Mouse (Mus musculus) forebrain, embryonic 15.5 days (tissue): ENCODE results near the gene Trp73. TPM values are rescaled to one million over a fixed set of nuclear protein-coding genes. Genes with fewer than 3 reads are reported as not detected.

ENCODE experiments used
- ATAC-seq: fragments of 200-750 bp; cut with Nextera tagmentation; replicated peaks from 2 replicates; pipeline ENCODE4 v1.8.0; 2017; ENCODE audit warnings: mild to moderate bottlenecking, moderate TSS enrichment, moderate library complexity
- H3K27ac ChIP-seq: fragments of 300-500 bp; sonication (generic); replicated peaks from 2 replicates; pipeline ENCODE4 v1.5.1; 2015; ENCODE audit warnings: mild to moderate bottlenecking, inconsistent platforms
- H3K27me3 ChIP-seq: fragments of 300-500 bp; sonication (generic); 2 replicates; pipeline ENCODE4 v1.6.1; 2015; ENCODE audit warnings: inconsistent platforms
- H3K36me3 ChIP-seq: fragments of 300-500 bp; sonication (generic); 2 replicates; pipeline ENCODE4 v1.6.1; 2015; ENCODE audit warnings: mild to moderate bottlenecking, inconsistent platforms
- H3K4me1 ChIP-seq: fragments of 300-500 bp; sonication (generic); 2 replicates; pipeline ENCODE4 v1.6.1; 2015; ENCODE audit warnings: inconsistent platforms
- H3K4me2 ChIP-seq: fragments of 300-500 bp; sonication (generic); replicated peaks from 2 replicates; pipeline ENCODE4 v1.6.1; 2015; ENCODE audit warnings: mild to moderate bottlenecking, inconsistent platforms
- H3K4me3 ChIP-seq: fragments of 300-500 bp; sonication (generic); 2 replicates; pipeline ENCODE4 v1.5.1; 2015; ENCODE audit warnings: mild to moderate bottlenecking, inconsistent platforms
- H3K9ac ChIP-seq: fragments of 300-500 bp; sonication (generic); replicated peaks from 2 replicates; pipeline ENCODE4 v1.6.1; 2015; ENCODE audit warnings: mild to moderate bottlenecking, inconsistent platforms
- H3K9me3 ChIP-seq: fragments of 300-500 bp; sonication (generic); 2 replicates; pipeline ENCODE4 v1.6.1; 2016; ENCODE audit warnings: inconsistent platforms
- WGBS: fragments of 180-500 bp; shearing (Covaris S2); methylation state at CpG from one replicate; pipeline ENCODE4 v1.1.7; 2015; ENCODE audit warnings: mixed read lengths; 5-methylcytosine and 5-hydroxymethylcytosine counted together
- polyA plus RNA-seq: library from polyadenylated mRNA; unstranded; fragments of >200 nt; fragmentation: Nextera tagmentation; extraction: Ambion mirVana; gene quantifications from 2 replicates; pipeline ENCODE4 v1.2.1, GENCODE M21; 2015

Gene Trp73
- 5.6 and 5.9 TPM in 2 replicates for polyA plus RNA-seq

DNA sequence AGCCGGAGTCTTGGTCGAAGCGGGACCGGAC, at the start of gene Trp73:
Gene Trp73, minus strand, starts transcription at position 27 of the 31 bp plus-strand sequence.
- 0% methylated on average over 4 of the region's 4 CpGs for WGBS
- H3K4me1 ChIP-seq = peaks cover 41% of the 10 kb centered on the region
- ATAC-seq = no peak
- no peaks in the 10 kb centered on the region for H3K9me3 ChIP-seq
- H3K27ac ChIP-seq = no peak within 1 kb of the TSS
- peak within 1 kb of the TSS; percentile 45 for H3K4me3 ChIP-seq
- peaks cover 60% of the 10 kb centered on the region for H3K27me3 ChIP-seq
- H3K4me2 ChIP-seq = peak within 1 kb of the TSS; percentile 94
- no peaks in the 10 kb centered on the region for H3K36me3 ChIP-seq
- peak within 1 kb of the TSS; percentile 43 for H3K9ac ChIP-seq

DNA sequence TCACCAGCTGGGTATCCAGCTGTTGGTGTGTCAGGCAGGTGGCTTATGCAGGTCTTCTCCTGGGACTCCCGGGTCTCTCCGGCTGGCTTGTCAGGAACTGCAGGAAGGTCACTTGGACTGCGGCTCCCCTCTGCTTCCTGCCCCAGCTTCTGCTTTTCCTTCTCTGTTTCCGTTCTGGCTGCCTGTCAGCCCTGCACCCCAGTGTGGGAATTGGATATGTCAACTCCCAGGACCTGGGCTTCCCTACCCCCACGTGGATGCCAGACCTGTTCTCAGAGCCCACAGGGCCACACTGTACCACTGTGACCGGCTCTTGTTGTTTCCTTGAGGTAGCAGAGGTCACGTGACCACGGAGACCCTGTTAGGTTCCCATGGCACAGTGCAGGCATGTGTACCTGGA, 48.9 kb upstream of the Trp73 start:
- no peak overlapping the region for H3K4me2 ChIP-seq
- no peak for ATAC-seq
- no peaks in the 10 kb centered on the region for H3K36me3 ChIP-seq
- H3K27ac ChIP-seq = no peak overlapping the region
- H3K27me3 ChIP-seq = no peaks in the 10 kb centered on the region
- H3K9ac ChIP-seq = no peak overlapping the region
- H3K4me3 ChIP-seq = no peak overlapping the region
- no peaks in the 10 kb centered on the region for H3K4me1 ChIP-seq
- 83% methylated on average over 8 of the region's 8 CpGs for WGBS
- H3K9me3 ChIP-seq = no peaks in the 10 kb centered on the region

DNA sequence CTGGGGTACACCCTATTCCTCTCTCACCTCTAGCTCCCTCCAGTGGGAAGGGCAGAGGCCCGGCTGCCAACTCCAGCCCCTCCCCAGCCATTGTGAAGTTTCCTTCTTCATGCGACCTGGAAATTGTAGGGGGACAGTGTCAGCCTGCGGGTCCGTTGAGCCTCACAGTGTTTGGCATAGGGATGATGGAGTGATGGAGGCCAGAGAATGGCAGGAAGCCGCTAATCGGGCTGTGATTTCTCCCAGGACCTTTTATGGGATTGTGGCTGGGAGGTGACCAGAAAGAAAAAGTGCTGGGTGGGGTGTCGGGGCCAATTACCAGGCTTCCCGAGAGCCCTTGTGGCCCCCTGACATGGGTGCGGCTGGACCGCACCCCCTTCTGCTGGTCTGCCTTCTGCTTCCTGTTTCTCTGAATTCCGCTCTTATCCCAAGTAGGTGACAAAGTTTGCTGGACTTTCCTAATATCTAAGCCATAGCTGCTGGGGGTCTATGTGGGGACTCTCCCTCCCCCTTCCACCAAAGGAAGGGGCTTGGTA, 46.1 kb upstream of the Trp73 start:
- Histone ChIP-seq H3K4me3 (no peak overlapping the region), H3K27me3 (no peaks in the 10 kb centered on the region), H3K9me3 (no peaks in the 10 kb centered on the region), H3K27ac (no peak overlapping the region), H3K9ac (no peak overlapping the region), H3K36me3 (no peaks in the 10 kb centered on the region), H3K4me2 (no peak overlapping the region), H3K4me1 (no peaks in the 10 kb centered on the region)
- no peak for ATAC-seq
- WGBS = 87% methylated on average over 11 of the region's 11 CpGs

DNA sequence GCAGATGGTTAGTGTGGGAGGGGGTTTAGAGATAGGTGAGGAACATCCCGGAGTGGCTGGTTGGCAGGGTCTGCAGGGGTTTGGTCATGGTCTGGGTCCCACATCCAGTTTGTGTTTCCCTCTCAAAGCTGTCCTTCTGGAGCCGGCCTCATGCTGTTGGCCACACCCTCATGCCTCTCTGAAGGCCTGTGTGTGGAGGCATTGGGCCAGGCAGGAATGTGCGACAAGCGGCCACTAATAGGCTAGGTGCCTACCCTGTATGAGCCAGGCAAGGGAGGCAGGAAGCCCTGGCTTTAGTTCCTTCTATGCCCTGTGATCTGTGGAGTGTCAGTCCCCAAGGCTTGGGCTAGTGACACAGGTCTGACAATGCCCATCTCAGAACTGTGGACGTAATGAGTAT, 45.0 kb upstream of the Trp73 start:
- H3K4me1 ChIP-seq = no peaks in the 10 kb centered on the region
- 72% methylated on average over 5 of the region's 5 CpGs for WGBS
- H3K9ac ChIP-seq = no peak overlapping the region
- no peak for ATAC-seq
- H3K4me3 ChIP-seq = no peak overlapping the region
- no peak overlapping the region for H3K27ac ChIP-seq
- no peak overlapping the region for H3K4me2 ChIP-seq
- H3K27me3 ChIP-seq = no peaks in the 10 kb centered on the region
- H3K9me3 ChIP-seq = no peaks in the 10 kb centered on the region
- H3K36me3 ChIP-seq = no peaks in the 10 kb centered on the region

DNA sequence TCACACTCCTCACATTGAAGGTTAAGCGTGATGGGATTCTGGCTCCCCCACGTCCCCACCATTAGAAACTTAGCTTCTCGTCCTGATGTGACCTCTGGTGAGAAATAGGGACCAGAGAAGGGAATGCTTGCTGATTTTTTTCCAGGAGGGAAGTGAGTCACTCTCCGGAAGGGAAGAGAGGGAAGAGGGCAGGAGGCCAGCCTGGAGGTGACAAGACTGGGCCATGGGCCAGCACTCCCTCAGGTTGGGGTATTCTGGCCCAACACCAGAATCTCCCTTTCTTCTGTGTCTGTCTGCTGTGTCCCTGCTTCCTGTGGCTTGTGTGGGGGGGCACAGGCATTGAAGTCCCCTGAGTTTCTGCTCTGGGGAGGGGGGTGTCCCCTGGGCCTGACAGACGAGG, 43.6 kb upstream of the Trp73 start:
- WGBS = 66% methylated on average over 5 of the region's 5 CpGs

DNA sequence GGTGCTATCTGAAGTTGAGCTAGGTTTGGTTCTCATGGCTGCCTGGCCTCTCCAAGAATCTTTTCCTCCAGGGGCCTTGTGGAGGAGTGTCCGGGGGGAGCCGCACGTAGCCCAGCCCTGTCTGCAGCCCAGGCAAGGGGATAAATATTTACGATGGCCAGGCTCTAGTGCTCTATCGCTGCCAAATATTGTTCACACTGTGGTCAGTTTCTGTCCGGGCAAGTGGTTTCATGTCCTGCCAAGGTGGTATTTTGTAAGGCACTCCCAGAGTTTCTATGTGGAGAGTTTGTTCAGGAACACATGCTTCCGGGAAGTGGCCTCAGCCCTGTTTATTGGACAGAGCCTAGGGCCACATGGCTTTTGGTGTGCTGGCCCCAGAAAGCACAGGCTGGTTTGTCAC, 41.0 kb upstream of the Trp73 start:
- no peaks in the 10 kb centered on the region for H3K4me1 ChIP-seq
- H3K27ac ChIP-seq = no peak overlapping the region
- H3K4me3 ChIP-seq = no peak overlapping the region
- H3K9ac ChIP-seq = no peak overlapping the region
- 89% methylated on average over 7 of the region's 7 CpGs for WGBS
- ATAC-seq = no peak
- H3K9me3 ChIP-seq = no peaks in the 10 kb centered on the region
- no peaks in the 10 kb centered on the region for H3K36me3 ChIP-seq
- no peak overlapping the region for H3K4me2 ChIP-seq
- no peaks in the 10 kb centered on the region for H3K27me3 ChIP-seq

More for the DNA sequence above, 43.6 kb upstream of the Trp73 start:
- Histone ChIP-seq H3K9ac (no peak overlapping the region), H3K4me2 (no peak overlapping the region), H3K9me3 (no peaks in the 10 kb centered on the region), H3K36me3 (no peaks in the 10 kb centered on the region), H3K27me3 (no peaks in the 10 kb centered on the region), H3K27ac (no peak overlapping the region), H3K4me1 (no peaks in the 10 kb centered on the region), H3K4me3 (no peak overlapping the region)
- no peak for ATAC-seq

DNA sequence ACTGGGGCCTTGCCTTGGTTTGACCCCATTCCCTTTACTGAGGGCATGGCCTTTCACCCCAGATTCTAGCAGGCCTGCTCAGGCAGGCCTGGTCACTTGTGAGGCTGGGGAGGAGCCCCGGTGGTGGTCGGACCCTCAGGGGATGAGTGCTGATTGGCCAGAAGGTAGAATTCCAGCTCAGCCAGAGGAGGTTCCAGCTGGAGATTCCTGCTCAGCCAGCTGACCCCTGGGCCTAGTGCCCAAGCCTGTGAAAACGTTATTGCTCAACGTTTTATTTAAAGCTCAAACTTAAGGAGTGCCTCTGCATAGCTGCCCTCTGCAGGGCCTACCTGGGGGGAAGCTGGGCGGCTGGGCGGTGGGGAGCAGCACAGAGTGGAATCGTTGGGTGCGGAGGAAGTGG, 37.2 kb upstream of the Trp73 start:
- Histone ChIP-seq H3K4me1 (no peaks in the 10 kb centered on the region), H3K27me3 (0 out of 2 replicates have a peak, but pooled peaks cover under 1% of the 10 kb centered on the region), H3K4me3 (no peak overlapping the region), H3K36me3 (no peaks in the 10 kb centered on the region), H3K9me3 (no peaks in the 10 kb centered on the region), H3K4me2 (no peak overlapping the region), H3K27ac (no peak overlapping the region), H3K9ac (no peak overlapping the region)
- no peak for ATAC-seq
- 79% methylated on average over 8 of the region's 8 CpGs for WGBS

DNA sequence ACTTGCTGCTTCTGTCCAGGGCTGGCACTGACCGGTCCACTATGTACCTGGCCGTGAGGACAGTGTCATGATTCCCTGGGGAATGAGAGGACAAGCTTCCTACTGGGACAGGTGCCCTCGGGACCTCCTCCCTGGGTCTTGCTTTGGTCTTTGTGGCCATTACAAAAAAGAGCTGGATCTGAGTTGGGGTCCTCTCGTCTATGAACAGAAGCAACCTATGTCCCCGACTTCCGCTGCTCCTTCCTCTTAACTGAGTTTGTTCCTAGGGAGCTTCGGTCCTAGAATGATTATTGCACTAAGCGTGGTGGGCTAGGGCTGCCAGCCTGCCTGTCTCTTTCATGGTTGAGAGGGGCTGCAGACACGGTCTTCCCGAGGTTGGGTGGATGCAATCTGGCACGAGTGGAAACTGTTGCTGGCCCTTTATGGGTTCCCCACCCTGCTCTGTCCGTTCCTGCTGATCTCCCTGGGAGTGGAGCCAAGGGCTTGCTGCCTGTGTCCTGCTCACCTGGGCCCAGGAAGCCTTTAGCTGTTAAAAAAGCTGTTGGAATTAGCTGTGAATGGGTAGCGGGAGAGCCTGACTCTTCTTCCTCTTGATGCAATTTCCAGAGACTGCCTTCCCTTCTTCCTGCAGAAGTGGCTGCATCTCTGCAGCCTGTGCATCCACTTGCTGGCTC, 32.1 kb upstream of the Trp73 start:
- peak overlapping the region; percentile 50; the same call in 1 of the 2 replicates for H3K9ac ChIP-seq
- ATAC-seq = no peak
- H3K4me3 ChIP-seq = peak overlapping the region; percentile 56
- peaks cover 20% of the 10 kb centered on the region for H3K4me1 ChIP-seq
- H3K27ac ChIP-seq = no peak overlapping the region
- peak overlapping the region; percentile 97 for H3K4me2 ChIP-seq
- 40% methylated on average over 13 of the region's 13 CpGs for WGBS
- H3K9me3 ChIP-seq = no peaks in the 10 kb centered on the region
- H3K36me3 ChIP-seq = no peaks in the 10 kb centered on the region
- H3K27me3 ChIP-seq = peaks cover 21% of the 10 kb centered on the region; the same call in 1 of the 2 replicates

DNA sequence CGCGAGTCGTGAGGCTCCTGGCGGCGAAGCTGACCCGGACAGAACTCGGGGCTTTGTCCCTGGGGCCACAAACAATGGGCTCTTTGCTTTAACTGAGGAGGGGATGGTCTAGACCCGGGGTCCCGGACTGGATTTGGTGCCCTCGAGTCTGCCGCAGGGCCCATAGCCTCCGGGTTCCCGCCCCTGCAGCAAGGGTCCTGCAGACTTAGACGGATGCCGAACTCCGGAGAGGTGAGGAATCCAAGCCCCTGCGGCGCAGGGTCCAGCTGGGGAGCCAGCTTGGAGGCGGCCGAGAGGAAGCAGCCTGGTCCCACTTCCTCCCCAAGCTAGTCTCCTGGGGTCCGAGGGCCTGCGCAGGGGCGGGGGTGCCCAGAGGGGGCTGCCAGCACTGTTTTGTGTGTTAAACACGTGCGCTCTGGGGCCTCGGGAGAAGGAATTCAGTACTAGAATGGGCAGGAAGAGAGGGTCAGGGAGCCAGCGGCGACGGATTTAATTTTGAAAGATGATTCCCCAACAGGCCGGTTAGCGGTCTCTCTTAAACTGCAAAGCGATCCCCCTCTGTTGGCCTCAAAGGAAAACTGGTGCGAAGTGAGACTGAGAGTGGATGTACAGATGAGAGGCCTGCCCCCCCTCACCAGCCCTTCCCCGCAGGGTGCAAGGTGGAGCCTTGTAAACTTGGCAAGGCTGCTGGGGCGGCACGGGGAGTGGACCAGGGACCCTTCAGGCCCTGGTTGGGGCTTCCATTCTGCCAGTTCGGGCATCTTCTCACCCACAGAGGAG, 31.3 kb upstream of the Trp73 start:
- H3K36me3 ChIP-seq = no peaks in the 10 kb centered on the region
- peaks cover 21% of the 10 kb centered on the region; the same call in 1 of the 2 replicates for H3K27me3 ChIP-seq
- 2% methylated on average over 37 of the region's 37 CpGs for WGBS
- peak overlapping the region; percentile 50 for H3K9ac ChIP-seq
- peak overlapping the region; percentile 56 for H3K4me3 ChIP-seq
- H3K4me2 ChIP-seq = peak overlapping the region; percentile 97
- H3K27ac ChIP-seq = no peak overlapping the region
- H3K9me3 ChIP-seq = no peaks in the 10 kb centered on the region
- ATAC-seq = peak; percentile 30
- peaks cover 20% of the 10 kb centered on the region for H3K4me1 ChIP-seq

DNA sequence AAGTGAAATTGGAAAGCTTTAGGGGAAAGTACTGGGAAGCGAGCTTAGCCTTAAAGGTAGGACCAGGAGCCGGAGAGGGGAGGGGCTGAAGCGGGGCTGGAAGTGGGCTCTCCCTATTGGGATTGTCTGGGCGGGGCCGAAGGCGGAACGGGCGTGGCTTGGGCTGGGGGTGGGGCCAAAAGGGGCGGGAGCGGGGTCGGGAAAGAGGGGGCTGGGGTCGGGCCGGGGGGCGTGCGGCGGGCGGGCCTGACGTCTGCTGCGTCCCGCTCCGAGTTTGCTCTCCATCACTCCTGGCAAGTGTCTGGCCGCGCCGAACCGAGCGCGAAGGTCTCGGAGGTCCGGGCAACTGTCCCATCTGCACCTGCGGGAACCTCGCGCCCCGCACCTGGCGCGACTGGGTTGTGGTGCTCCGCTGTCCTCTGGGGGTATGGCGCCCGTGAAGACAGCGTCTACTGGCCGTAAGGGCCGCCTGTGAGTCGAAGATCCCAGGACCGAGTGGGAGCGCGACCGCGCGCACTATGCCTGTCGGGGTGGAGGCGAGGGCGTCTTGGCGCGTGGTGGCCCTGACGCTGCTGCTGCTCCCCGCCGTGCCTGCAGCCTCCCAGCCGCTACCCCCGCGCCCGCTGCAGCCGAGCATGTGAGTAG, 30.6 kb upstream of the Trp73 start, which contains the start of gene Megf6:
Gene Megf6, plus strand, starts transcription at position 225 of the 645 bp plus-strand sequence.
- H3K9ac ChIP-seq = peak within 1 kb of the TSS; percentile 50
- no peaks in the 10 kb centered on the region for H3K9me3 ChIP-seq
- H3K4me3 ChIP-seq = peak within 1 kb of the TSS; percentile 56
- ATAC-seq = peak; percentile 68
- no peak within 1 kb of the TSS for H3K27ac ChIP-seq
- no peaks in the 10 kb centered on the region for H3K36me3 ChIP-seq
- H3K4me2 ChIP-seq = peak within 1 kb of the TSS; percentile 97
- WGBS = 1% methylated on average over 60 of the region's 61 CpGs
- H3K27me3 ChIP-seq = peaks cover 21% of the 10 kb centered on the region; the same call in 1 of the 2 replicates
- H3K4me1 ChIP-seq = peaks cover 20% of the 10 kb centered on the region

DNA sequence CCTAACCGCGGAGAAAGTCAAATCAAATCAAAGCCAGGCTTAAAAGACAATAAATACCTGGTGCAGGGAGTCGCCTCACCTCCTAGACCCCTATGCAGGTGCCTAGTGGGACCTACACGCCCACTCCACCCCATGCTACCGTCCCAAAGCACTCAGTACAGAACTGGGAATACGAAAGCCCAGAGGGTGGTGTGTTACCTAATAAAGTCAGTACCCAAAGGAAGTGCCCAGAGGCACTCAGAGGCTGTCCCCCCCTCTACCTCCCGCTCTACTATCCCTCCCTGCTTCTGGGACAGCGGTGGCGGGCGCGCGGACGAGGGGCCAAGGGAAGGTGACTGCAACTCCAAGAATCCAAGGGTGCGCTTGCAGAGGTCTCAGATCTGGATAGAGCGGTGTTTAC, 30.0 kb upstream of the Trp73 start:
- Histone ChIP-seq H3K9ac (no peak overlapping the region), H3K9me3 (no peaks in the 10 kb centered on the region), H3K27me3 (peaks cover 21% of the 10 kb centered on the region; the same call in 1 of the 2 replicates), H3K4me3 (peak overlapping the region; percentile 56), H3K36me3 (no peaks in the 10 kb centered on the region), H3K27ac (no peak overlapping the region), H3K4me2 (peak overlapping the region; percentile 97), H3K4me1 (peaks cover 20% of the 10 kb centered on the region)
- WGBS = under 1% methylated on average over 15 of the region's 15 CpGs
- peak; percentile 36 for ATAC-seq

DNA sequence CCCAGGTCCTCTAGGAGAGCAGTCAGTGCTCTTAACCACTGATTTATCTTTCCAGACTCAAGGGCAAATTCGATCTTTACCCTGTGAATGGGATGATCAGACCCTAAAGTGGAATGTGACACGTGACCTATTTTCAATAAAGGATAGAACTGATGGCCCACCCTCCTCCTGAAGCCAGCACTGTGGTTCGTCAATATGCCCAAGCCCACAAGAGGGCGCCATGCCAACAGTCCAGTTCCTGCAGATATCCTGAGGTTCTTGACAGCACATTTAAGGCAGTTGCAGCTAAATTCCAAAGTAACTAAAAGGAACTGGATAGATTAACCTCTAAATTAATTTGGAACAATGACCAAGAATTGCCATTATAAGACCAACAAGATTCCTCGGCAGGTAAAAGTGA, 27.0 kb upstream of the Trp73 start:
- no peaks in the 10 kb centered on the region for H3K36me3 ChIP-seq
- no peak for ATAC-seq
- no peak overlapping the region for H3K9ac ChIP-seq
- 26% methylated on average over 5 of the region's 5 CpGs for WGBS
- H3K4me3 ChIP-seq = no peak overlapping the region
- H3K9me3 ChIP-seq = no peaks in the 10 kb centered on the region
- peaks cover 19% of the 10 kb centered on the region; the same call in 1 of the 2 replicates for H3K27me3 ChIP-seq
- H3K4me2 ChIP-seq = no peak overlapping the region
- no peak overlapping the region for H3K27ac ChIP-seq
- H3K4me1 ChIP-seq = peaks cover 20% of the 10 kb centered on the region
